ENCODE assay signal across 8 mouse cellular contexts in the genomic region with DNA sequence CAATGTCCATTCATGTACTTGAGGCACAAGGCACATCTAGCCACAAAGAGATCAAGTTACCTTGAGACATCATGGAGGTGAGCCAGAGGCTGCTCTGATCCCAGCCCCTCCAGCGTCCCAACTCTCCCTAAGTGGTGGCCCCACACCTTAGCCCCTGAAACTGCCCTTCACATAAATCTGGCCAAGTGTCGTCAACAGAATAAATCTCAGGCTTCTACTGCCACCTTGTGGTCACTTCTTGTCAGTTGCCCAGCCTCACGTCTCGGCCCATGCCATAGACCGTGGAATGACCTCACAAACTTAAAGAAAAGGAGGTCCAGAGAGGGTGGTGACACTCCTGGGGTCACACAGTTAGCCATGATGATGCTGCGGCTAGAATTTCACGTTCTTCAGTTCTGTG.
DNase-seq lines count a peak whose midpoint lies in the region; ATAC-seq and TF ChIP-seq lines count a peak whose summit lies in the region.
"Had no signal": no experiment of that assay in that cellular context is flagged by ENCODE, and none has a peak within 500 bp of the region (broad histone marks: within the 10 kb centered on the region; RNA-seq: fewer than 3 reads in every experiment).

No protein-coding gene starts in this region.

- no peak for TF ChIP-seq POLR2A in small intestine, adult 2 months (IDR thresholded peaks at IDR 0.05; ENCODE audit: low read depth, low read length)

- DNase-seq in ZHBTc4 (ENCODE audit: low read depth, low spot score) = peak; percentile 84
- peak; percentile 71 for DNase-seq in cerebellum, adult 8-10 months
- DNase-seq in frontal cortex, postnatal 14 days (ENCODE audit: low spot score in 2 of 2) = peak; percentile 35 to 71
- DNase-seq in hindlimb bud, embryonic 11.5 days (ENCODE audit: extremely low spot score, low read depth, low spot score) = peak; percentile 79
- peak; percentile 51 to 65 for DNase-seq in left cerebral cortex, adult 18-20 months (ENCODE audit: low spot score in 2 of 2)

- TF ChIP-seq CTCF in small intestine, adult 2 months (IDR thresholded peaks at IDR 0.05; ENCODE audit: extremely low read depth, insufficient read length, insufficient replicate concordance, low read depth, low read length) = peak; percentile 79; the same call in 1 of the 2 replicates

- no peak overlapping the region for H3K4me3 ChIP-seq in small intestine, adult 2 months (ENCODE audit: low read depth, low read length)
- H3K4me3 ChIP-seq: myocyte had no signal

- peak; percentile 87 for ATAC-seq in megakaryocyte, adult 5-6 weeks (ENCODE audit: poor library complexity, severe bottlenecking)

- H3K4me1 ChIP-seq in small intestine, adult 2 months (ENCODE audit: control insufficient read depth, insufficient read depth, insufficient read length, low read length) = no peaks in the 10 kb centered on the region

- no peaks in the 10 kb centered on the region for H3K36me3 ChIP-seq in small intestine, adult 2 months (ENCODE audit: control insufficient read depth, insufficient read depth, low read length)

- no peaks in the 10 kb centered on the region for H3K27me3 ChIP-seq in small intestine, adult 2 months (ENCODE audit: control insufficient read depth, insufficient read depth, low read length)

- WGBS in small intestine, adult 2 months = 5% methylated on average over 7 of the region's 7 CpGs

- no peak overlapping the region for H3K27ac ChIP-seq in small intestine, adult 2 months (ENCODE audit: insufficient read depth, low read depth, low read length)
